Mouse (Mus musculus) MEL (cell line): ENCODE data around the gene Higd2a. TPM values are rescaled to one million over a fixed set of nuclear protein-coding genes. Genes with fewer than 3 reads are reported as not detected.

Experiments
- DNase-seq: peaks from one replicate; pipeline ENCODE4 v3.0.0; 2011; ENCODE audit warnings: low read depth, low spot score
- H3K27ac ChIP-seq: 2 replicates; pipeline ENCODE4 v1.5.1; 2012; ENCODE audit warnings: low read depth, mild to moderate bottlenecking, control low read depth, low read length, moderate library complexity; ENCODE audit not compliant: control insufficient read depth
- H3K27me3 ChIP-seq, 2 experiments: fragments of 150-350 bp in 1 of 2; sonication (generic) in 1 of 2; 2 replicates each; pipeline ENCODE4 v1.6.1; 2012; ENCODE audit warnings: low read length in 2 of 2, mild to moderate bottlenecking in 2 of 2, improper control_type of control experiment in 1 of 2, moderate library complexity in 1 of 2; ENCODE audit not compliant: insufficient read depth in 2 of 2, control insufficient read depth in 1 of 2
- H3K36me3 ChIP-seq, 2 experiments: 2 replicates each; pipeline ENCODE4 v1.6.1; 2012 to 2014; ENCODE audit warnings: low read length in 2 of 2, improper control_type of control experiment in 1 of 2, inconsistent platforms in 1 of 2, mild to moderate bottlenecking in 1 of 2; ENCODE audit not compliant: insufficient read depth in 2 of 2, control insufficient read depth in 1 of 2
- H3K4me1 ChIP-seq, 2 experiments: fragments of 150-350 bp in 1 of 2; sonication (generic) in 1 of 2; 2 replicates each; pipeline ENCODE4 v1.6.1; 2012; ENCODE audit warnings: low read length in 2 of 2, improper control_type of control experiment in 1 of 2, mild to moderate bottlenecking in 1 of 2; ENCODE audit not compliant: insufficient read depth in 2 of 2, control insufficient read depth in 1 of 2
- H3K4me3 ChIP-seq, 2 experiments: fragments of 150-350 bp in 1 of 2; sonication (generic) in 1 of 2; 2 replicates each; pipeline ENCODE4 v1.5.1; 2012; ENCODE audit warnings: low read depth in 2 of 2, low read length in 2 of 2, mild to moderate bottlenecking in 2 of 2, moderate library complexity in 2 of 2, control low read depth in 1 of 2, improper control_type of control experiment in 1 of 2; ENCODE audit not compliant: control insufficient read depth in 1 of 2, insufficient read depth in 1 of 2
- H3K79me2 ChIP-seq: 2 replicates; pipeline ENCODE4 v1.6.1; 2012; ENCODE audit warnings: mild to moderate bottlenecking, low read length, moderate library complexity; ENCODE audit not compliant: control insufficient read depth, poor library complexity, insufficient read depth
- H3K9ac ChIP-seq: 2 replicates; pipeline ENCODE4 v1.6.1; 2012; ENCODE audit warnings: low read depth, mild to moderate bottlenecking, control low read depth, low read length, moderate library complexity; ENCODE audit not compliant: control insufficient read depth, poor library complexity, severe bottlenecking
- H3K9me3 ChIP-seq: fragments of 150-350 bp; sonication (generic); replicated peaks from 2 replicates; pipeline ENCODE4 v1.6.1; 2012; ENCODE audit warnings: mild to moderate bottlenecking, low read length, improper control_type of control experiment, moderate library complexity; ENCODE audit not compliant: insufficient read depth
- BHLHE40 ChIP-seq: IDR thresholded peaks from 2 replicates; pipeline ENCODE4 v1.6.1; 2012; ENCODE audit warnings: low read depth, mild to moderate bottlenecking, inconsistent platforms, low read length, improper control_type of control experiment, borderline replicate concordance
- E2F4 ChIP-seq: IDR thresholded peaks from 2 replicates; pipeline ENCODE4 v1.6.1; 2011; ENCODE audit warnings: low read depth, low read length, improper control_type of control experiment, borderline replicate concordance
- JUND ChIP-seq: IDR thresholded peaks from 2 replicates; pipeline ENCODE4 v1.6.1; 2011; ENCODE audit warnings: low read depth, mild to moderate bottlenecking, improper control_type of control experiment, low read length
- KAT2A ChIP-seq: conservative IDR thresholded peaks from 2 replicates; pipeline ENCODE4 v1.6.1; 2012; ENCODE audit warnings: low read depth, low read length, improper control_type of control experiment, inconsistent platforms
- MEF2A ChIP-seq: IDR thresholded peaks from 2 replicates; pipeline ENCODE4 v1.6.1; 2014; ENCODE audit warnings: low read depth, mild to moderate bottlenecking, inconsistent platforms, low read length, improper control_type of control experiment; ENCODE audit not compliant: poor library complexity, insufficient replicate concordance, severe bottlenecking; ENCODE audit errors: extremely low read depth
- MYB ChIP-seq: IDR thresholded peaks from 2 replicates; pipeline ENCODE4 v1.6.1; 2011; ENCODE audit warnings: mild to moderate bottlenecking, low read depth, low read length, improper control_type of control experiment
- MYC ChIP-seq: IDR thresholded peaks from 2 replicates; pipeline ENCODE4 v1.6.1; 2011; ENCODE audit warnings: low read depth, mild to moderate bottlenecking, low read length, improper control_type of control experiment, moderate library complexity
- NELFE ChIP-seq: IDR thresholded peaks from 2 replicates; pipeline ENCODE4 v1.6.1; 2011; ENCODE audit warnings: low read depth, low read length, improper control_type of control experiment
- NRF1 ChIP-seq: IDR thresholded peaks from 2 replicates; pipeline ENCODE4 v1.6.1; 2014; ENCODE audit warnings: low read depth, mild to moderate bottlenecking, inconsistent platforms, low read length, improper control_type of control experiment, moderate library complexity; ENCODE audit not compliant: poor library complexity, insufficient read depth, severe bottlenecking
- POLR2AphosphoS2 ChIP-seq: IDR thresholded peaks from 2 replicates; pipeline ENCODE4 v1.6.1; 2011; ENCODE audit warnings: low read length, improper control_type of control experiment
- POLR2AphosphoS5 ChIP-seq: IDR thresholded peaks from 2 replicates; pipeline ENCODE4 v1.6.1; 2012; ENCODE audit warnings: low read depth, borderline replicate concordance, mild to moderate bottlenecking, inconsistent platforms, low read length, moderate library complexity, mixed read lengths
- SIN3A ChIP-seq: IDR thresholded peaks from 2 replicates; pipeline ENCODE4 v1.6.1; 2012; ENCODE audit warnings: low read length, improper control_type of control experiment, inconsistent platforms
- SMC3 ChIP-seq: IDR thresholded peaks from 2 replicates; pipeline ENCODE4 v1.6.1; 2011; ENCODE audit warnings: low read depth, low read length, improper control_type of control experiment
- TBP ChIP-seq: IDR thresholded peaks from 2 replicates; pipeline ENCODE4 v1.8.0; 2011; ENCODE audit warnings: low read depth, low read length, improper control_type of control experiment
- TCF12 ChIP-seq: IDR thresholded peaks from 2 replicates; pipeline ENCODE4 v1.6.1; 2014; ENCODE audit warnings: low read depth, mild to moderate bottlenecking, inconsistent platforms, low read length, improper control_type of control experiment, moderate library complexity
- UBTF ChIP-seq: IDR thresholded peaks from 2 replicates; pipeline ENCODE4 v1.6.1; 2012; ENCODE audit warnings: low read depth, mild to moderate bottlenecking, inconsistent platforms, low read length, improper control_type of control experiment, moderate library complexity, borderline replicate concordance; ENCODE audit not compliant: insufficient read depth
- ZKSCAN1 ChIP-seq: IDR thresholded peaks from 2 replicates; pipeline ENCODE4 v1.6.1; 2012; ENCODE audit warnings: low read depth, mild to moderate bottlenecking, inconsistent platforms, low read length, improper control_type of control experiment, moderate library complexity
- ZNF384 ChIP-seq: IDR thresholded peaks from 2 replicates; pipeline ENCODE4 v1.6.1; 2012; ENCODE audit warnings: low read depth, mild to moderate bottlenecking, inconsistent platforms, low read length, improper control_type of control experiment
- polyA plus RNA-seq, 2 experiments: library from polyadenylated mRNA; stranded (reverse) in 1 of 2; unstranded in 1 of 2; fragments of >175 nt in 1 of 2; fragments of >200 nt in 1 of 2; gene quantifications; 2 replicates each; pipeline versions ENCODE4 v1.2.1 to v1.2.4; 2012; ENCODE audit warnings: low replicate concordance in 2 of 2, low read depth in 1 of 2; ENCODE audit not compliant: insufficient read length in 2 of 2, insufficient read depth in 1 of 2, missing spikeins in 1 of 2
- total RNA-seq: library from RNA; depleted of rRNA; stranded (reverse); fragments of 300-350 nt; gene quantifications from 2 replicates; pipeline ENCODE4 v1.2.3, GENCODE M21; 2012

The Higd2a gene
- total and polyA plus RNA-seq, 3 experiments, result 54.0 to 131 TPM; not detected in 1

GRCm38 (mm10) chr13:54629128-54629527 lies 39.1 kb downstream of the Higd2a start:
- Histone ChIP-seq H3K4me3 (no peak overlapping the region), H3K27ac (no peak overlapping the region), H3K9me3 (no peaks in the 10 kb centered on the region), H3K9ac (no peak overlapping the region), H3K79me2 (peaks cover 43% of the 10 kb centered on the region), H3K36me3 (peaks cover 3 to 8% of the 10 kb centered on the region in 2 experiments; a peak in 3 of 4 replicates), H3K27me3 (no peaks in the 10 kb centered on the region), H3K4me1 (no peaks in the 10 kb centered on the region)
- no peak for DNase-seq
- TF ChIP-seq UBTF (no peak), POLR2AphosphoS2 (no peak), BHLHE40 (no peak), ZNF384 (no peak), MYB (no peak), NRF1 (no peak), SMC3 (no peak), MEF2A (no peak), POLR2AphosphoS5 (no peak)

GRCm38 (mm10) chr13:54632731-54633277 lies 42.8 kb downstream of the Higd2a start:
- H3K79me2 ChIP-seq, result peaks cover 14% of the 10 kb centered on the region; the same call in 1 of the 2 replicates
- H3K9me3 ChIP-seq, result no peaks in the 10 kb centered on the region
- no peak overlapping the region for H3K27ac ChIP-seq
- H3K4me1 ChIP-seq, result no peaks in the 10 kb centered on the region
- no peak for DNase-seq
- TF ChIP-seq ZNF384, result peak; percentile 55; the same call in 1 of the 2 replicates
- no peak for TF ChIP-seq SIN3A
- TF ChIP-seq POLR2AphosphoS5, result no peak
- no peaks in the 10 kb centered on the region for H3K27me3 ChIP-seq
- H3K36me3 ChIP-seq, result peaks cover 0 to 8% of the 10 kb centered on the region in 2 experiments; a peak in 2 of 4 replicates
- no peak overlapping the region for H3K4me3 ChIP-seq
- H3K9ac ChIP-seq, result no peak overlapping the region

- H3K27ac ChIP-seq, result no peak overlapping the region
- H3K36me3 ChIP-seq, result peaks cover 0 to 14% of the 10 kb centered on the region in 2 experiments; a peak in 2 of 4 replicates
- no peaks in the 10 kb centered on the region for H3K4me1 ChIP-seq
- H3K9ac ChIP-seq, result no peak overlapping the region
- no peak for DNase-seq
- no peaks in the 10 kb centered on the region for H3K9me3 ChIP-seq
- TF ChIP-seq ZNF384, result no peak
- no peak for TF ChIP-seq JUND
- TF ChIP-seq TCF12, result no peak
- no peak for TF ChIP-seq ZKSCAN1
- no peak for TF ChIP-seq MYC
- no peak for TF ChIP-seq TBP
- TF ChIP-seq E2F4, result no peak
- TF ChIP-seq KAT2A, result no peak
- no peak for TF ChIP-seq NELFE
- H3K27me3 ChIP-seq, result no peaks in the 10 kb centered on the region
- peaks cover 5% of the 10 kb centered on the region; the same call in 1 of the 2 replicates for H3K79me2 ChIP-seq
- H3K4me3 ChIP-seq, result no peak overlapping the region
Observed at GRCm38 (mm10) chr13:54635011-54635410, 45.0 kb downstream of the Higd2a start.
